Mouse (Mus musculus): ENCODE data around the gene Alg9. TPM values are rescaled to one million over a fixed set of nuclear protein-coding genes. Genes with fewer than 3 reads are reported as not detected.
A peak's percentile ranks its signal among the peaks of the same experiment; 100 is the strongest.

The Alg9 gene
- 19.7 and 22.0 TPM in 2 replicates for polyA plus RNA-seq (2012; rRNA removed)

- peak; percentile 86 for DNase-seq (ENCODE audit: low spot score)
Observed at GRCm38 (mm10) chr9:50774991-50775612, at the start of gene Alg9, which contains the start of gene 1110032A03Rik. Alg9 (plus strand) TSS chr9:50775019. 1110032A03Rik (minus strand) TSS chr9:50775520.

GRCm38 (mm10) chr9:50725921-50726590 lies 48.8 kb upstream of the Alg9 start:
- DNase-seq (ENCODE audit: low spot score), result no peak

- no peak for DNase-seq (ENCODE audit: low spot score)
Observed at GRCm38 (mm10) chr9:50727171-50727924, 47.5 kb upstream of the Alg9 start.

- peak; percentile 40 for DNase-seq (ENCODE audit: low spot score)
Observed at GRCm38 (mm10) chr9:50727925-50728651, 46.7 kb upstream of the Alg9 start.

GRCm38 (mm10) chr9:50729600-50729999 lies 45.2 kb upstream of the Alg9 start:
- no peak for DNase-seq (ENCODE audit: low spot score)

- DNase-seq (ENCODE audit: low spot score), result no peak
Observed at GRCm38 (mm10) chr9:50732560-50732959, 42.3 kb upstream of the Alg9 start.

GRCm38 (mm10) chr9:50734989-50735388 lies 39.8 kb upstream of the Alg9 start:
- no peak for DNase-seq (ENCODE audit: low spot score)

GRCm38 (mm10) chr9:50738914-50739870 lies 35.6 kb upstream of the Alg9 start, which contains the start of gene Dixdc1:
Dixdc1 (minus strand) TSS chr9:50739517.
- peak; percentile 84 for DNase-seq (ENCODE audit: low spot score)

- DNase-seq (ENCODE audit: low spot score), result no peak
Observed at GRCm38 (mm10) chr9:50740867-50741784, 33.7 kb upstream of the Alg9 start.

GRCm38 (mm10) chr9:50742261-50742660 lies 32.6 kb upstream of the Alg9 start:
- DNase-seq (ENCODE audit: low spot score), result no peak

- DNase-seq (ENCODE audit: low spot score), result no peak
Observed at GRCm38 (mm10) chr9:50742744-50743143, 32.1 kb upstream of the Alg9 start.

- no peak for DNase-seq (ENCODE audit: low spot score)
Observed at GRCm38 (mm10) chr9:50745806-50746205, 29.0 kb upstream of the Alg9 start.

GRCm38 (mm10) chr9:50746214-50746677 lies 28.6 kb upstream of the Alg9 start, which contains the start of gene 2310030G06Rik:
2310030G06Rik (minus strand) TSS chr9:50746536.
- DNase-seq (ENCODE audit: low spot score), result peak; percentile 43

- DNase-seq (ENCODE audit: low spot score), result no peak
Observed at GRCm38 (mm10) chr9:50750706-50751105, 24.1 kb upstream of the Alg9 start.

- DNase-seq (ENCODE audit: low spot score), result no peak
Observed at GRCm38 (mm10) chr9:50751323-50751722, 23.5 kb upstream of the Alg9 start, which contains the start of gene Cryab. Cryab (plus strand) TSS chr9:50751325.

GRCm38 (mm10) chr9:50752054-50752602 lies 22.7 kb upstream of the Alg9 start, which contains the start of gene Hspb2:
Hspb2 (minus strand) TSS chr9:50752354.
- DNase-seq (ENCODE audit: low spot score), result peak; percentile 29

GRCm38 (mm10) chr9:50752784-50753615 lies 21.8 kb upstream of the Alg9 start:
- peak; percentile 53 for DNase-seq (ENCODE audit: low spot score)

- DNase-seq (ENCODE audit: low spot score), result no peak
Observed at GRCm38 (mm10) chr9:50753947-50754346, 20.9 kb upstream of the Alg9 start.

Data from urinary bladder, adult 2 months (tissue).